Comparison of ENCODE assay signal across 27 mouse cellular contexts in the genomic region with DNA sequence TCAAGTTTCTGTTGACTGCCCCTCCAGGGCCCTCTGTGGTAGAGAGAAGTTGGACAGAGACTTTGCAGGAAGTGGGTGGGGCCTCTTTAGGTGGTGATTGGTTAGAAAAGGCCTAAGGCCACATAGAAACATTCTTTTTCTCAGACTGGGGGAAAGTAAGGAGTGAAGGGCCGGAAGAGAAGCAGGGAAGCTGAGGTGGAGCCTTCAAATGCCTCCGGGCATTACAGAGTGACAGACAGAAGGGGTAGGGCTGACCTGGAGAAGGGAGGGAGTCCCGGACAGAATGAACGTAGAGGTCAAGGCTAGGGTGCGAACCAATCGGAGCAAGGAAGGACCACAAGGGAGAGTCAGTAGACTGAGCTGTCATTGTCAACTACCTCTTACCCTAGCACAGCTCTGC.
"Had no signal": no experiment of that assay in that cellular context is flagged by ENCODE, and none has a peak within 500 bp of the region (broad histone marks: within the 10 kb centered on the region; RNA-seq: fewer than 3 reads in every experiment).

No protein-coding gene starts in this region.

- H3K4me3 ChIP-seq: heart, adult 2 months; heart, embryonic 13.5 days; heart, embryonic 15.5 days; hindbrain, embryonic 13.5 days; hindbrain, embryonic 15.5 days; kidney, embryonic 15.5 days; limb, embryonic 13.5 days; limb, embryonic 15.5 days; liver, embryonic 12.5 days had no signal

- DNase-seq: gastrocnemius, postnatal 14 days; gastrocnemius, postnatal 36 days; heart, adult 11 months; heart, adult 2 months; heart, postnatal 14 days; heart, postnatal 36 days; kidney, adult 11 months; kidney, adult 2 months; kidney, adult 9 months; kidney, postnatal 14 days; kidney, postnatal 36 days; layer of hippocampus, adult 9-11 months; layer of hippocampus, postnatal 36 days; left cerebral cortex, postnatal 4 days had no signal

- H3K27me3 ChIP-seq: heart, embryonic 13.5 days; heart, embryonic 15.5 days; hindbrain, embryonic 13.5 days; hindbrain, embryonic 15.5 days; kidney, embryonic 15.5 days; limb, embryonic 15.5 days; liver, embryonic 12.5 days had no signal

- ATAC-seq: hindbrain, postnatal 0 days; intestine, embryonic 16.5 days; liver, embryonic 12.5 days had no signal

- H3K36me3 ChIP-seq: heart, embryonic 13.5 days; heart, embryonic 15.5 days; hindbrain, embryonic 13.5 days; hindbrain, embryonic 15.5 days; kidney, embryonic 15.5 days; limb, embryonic 13.5 days; limb, embryonic 15.5 days; liver, embryonic 12.5 days had no signal

- H3K9me3 ChIP-seq: heart, embryonic 13.5 days; heart, embryonic 15.5 days; hindbrain, embryonic 13.5 days; hindbrain, embryonic 15.5 days; kidney, embryonic 15.5 days; limb, embryonic 13.5 days; limb, embryonic 15.5 days; liver, embryonic 12.5 days had no signal

- H3K4me2 ChIP-seq: heart, embryonic 11.5 days; heart, embryonic 13.5 days; heart, embryonic 15.5 days; hindbrain, embryonic 13.5 days; hindbrain, embryonic 15.5 days; kidney, embryonic 15.5 days; limb, embryonic 13.5 days; limb, embryonic 15.5 days; liver, embryonic 12.5 days had no signal

- H3K9ac ChIP-seq: heart, embryonic 13.5 days; heart, embryonic 15.5 days; hindbrain, embryonic 13.5 days; hindbrain, embryonic 15.5 days; kidney, embryonic 15.5 days; limb, embryonic 13.5 days; limb, embryonic 15.5 days; liver, embryonic 12.5 days; liver, embryonic 14.5 days had no signal

- H3K4me1 ChIP-seq: hindbrain, embryonic 13.5 days; hindbrain, embryonic 15.5 days had no signal

- H3K27ac ChIP-seq: heart, adult 2 months; heart, embryonic 13.5 days; heart, embryonic 15.5 days; hindbrain, embryonic 13.5 days; hindbrain, embryonic 15.5 days; hindbrain, postnatal 0 days; kidney, embryonic 15.5 days; kidney, postnatal 0 days; limb, embryonic 13.5 days; limb, embryonic 15.5 days; liver, embryonic 12.5 days; liver, embryonic 14.5 days had no signal
